Mouse (Mus musculus) testis, adult 2 months (tissue): Measurements from ENCODE around the gene Dcaf1.

Experiments
- CTCF ChIP-seq: fragments of 200-500 bp; IDR thresholded peaks from 2 replicates; pipeline ENCODE4 v1.5.1; 2012; ENCODE audit warnings: low read depth, mild to moderate bottlenecking, inconsistent platforms, low read length, moderate library complexity; ENCODE audit not compliant: control insufficient read depth, insufficient read depth, insufficient replicate concordance
- POLR2A ChIP-seq: fragments of 200-500 bp; IDR thresholded peaks from 2 replicates; pipeline ENCODE4 v1.6.1; 2012; ENCODE audit warnings: low read depth, mild to moderate bottlenecking, inconsistent platforms, low read length, moderate library complexity; ENCODE audit not compliant: control insufficient read depth

- TF ChIP-seq CTCF (no peak), POLR2A (no peak)
Observed at GRCm38 (mm10) chr9:106901596-106901995, 79.9 kb downstream of the Dcaf1 start.
